In the genomic region with DNA sequence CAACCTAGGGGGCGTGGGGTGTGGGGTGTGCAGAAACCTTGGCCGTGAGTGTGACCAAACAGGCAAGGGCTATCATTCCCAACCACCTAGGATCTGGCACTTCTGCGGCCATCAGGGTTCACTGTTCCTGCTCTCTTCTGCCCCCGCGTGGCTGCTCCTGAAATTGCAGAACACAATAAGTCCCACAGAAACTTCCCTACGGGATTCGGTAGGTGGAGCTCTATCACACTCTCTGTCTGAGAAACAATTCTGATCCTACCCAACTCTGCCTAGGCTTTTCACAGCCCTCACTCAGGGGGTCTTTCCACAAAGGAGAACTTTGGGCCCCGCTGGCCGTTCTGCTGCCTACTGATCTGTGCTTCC, we compare ENCODE assay signal across 8 mouse cellular contexts. TPM values are rescaled to one million over a fixed set of nuclear protein-coding genes. Genes with fewer than 3 reads are reported as not detected.
DNase-seq lines count a peak whose midpoint lies in the region; ATAC-seq lines count a peak whose summit lies in the region.

No protein-coding gene starts in this region.

- no peak overlapping the region for H3K27ac ChIP-seq in midbrain, embryonic 10.5 days (replicated peaks)
- H3K27ac ChIP-seq in midbrain, embryonic 13.5 days, result no peak overlapping the region

- no peak overlapping the region for H3K9ac ChIP-seq in midbrain, embryonic 13.5 days (replicated peaks)

- 6% methylated on average over 9 of the region's 9 CpGs for WGBS in midbrain, embryonic 10.5 days
- 4% methylated on average over 9 of the region's 9 CpGs for WGBS in midbrain, embryonic 13.5 days

- H3K27me3 ChIP-seq in midbrain, embryonic 10.5 days (ENCODE audit: low read depth, poor library complexity, severe bottlenecking), result no peaks in the 10 kb centered on the region
- H3K27me3 ChIP-seq in midbrain, embryonic 13.5 days, result no peaks in the 10 kb centered on the region

- intact Hi-C loops in left cerebral cortex, postnatal 10 days (cut with DNase I), result loop anchor here (5.0 kb wide), 2 partner anchors 48 to 67 kb away; partner anchors contain the start of gene Ggt5

- no peak for ATAC-seq in midbrain, embryonic 13.5 days
- peak; percentile 81 for ATAC-seq in inflammation-experienced regulatory T-cells, adult 6 months

- no peaks in the 10 kb centered on the region for H3K9me3 ChIP-seq in midbrain, embryonic 10.5 days (replicated peaks)
- no peaks in the 10 kb centered on the region for H3K9me3 ChIP-seq in midbrain, embryonic 13.5 days

- no peaks in the 10 kb centered on the region for H3K36me3 ChIP-seq in midbrain, embryonic 10.5 days
- no peaks in the 10 kb centered on the region for H3K36me3 ChIP-seq in midbrain, embryonic 13.5 days

- no peak overlapping the region for H3K4me3 ChIP-seq in midbrain, embryonic 10.5 days
- H3K4me3 ChIP-seq in midbrain, embryonic 13.5 days (replicated peaks), result no peak overlapping the region

- H3K4me2 ChIP-seq in midbrain, embryonic 13.5 days (replicated peaks), result no peak overlapping the region

- peaks cover 11% of the 10 kb centered on the region; the same call in 1 of the 2 replicates for H3K4me1 ChIP-seq in midbrain, embryonic 10.5 days
- H3K4me1 ChIP-seq in midbrain, embryonic 13.5 days (replicated peaks), result no peaks in the 10 kb centered on the region

- peak; percentile 82 for DNase-seq in midbrain, embryonic 10.5 days (ENCODE audit: low spot score)
- peak; percentile 95 for DNase-seq in cerebellum, adult 9-10 months
- peak; percentile 68 to 95 for DNase-seq in frontal cortex, adult 2 months (ENCODE audit: extremely low spot score in 1 of 2, low spot score in 1 of 2)
- peak; percentile 69 to 72 for DNase-seq in left cerebral cortex, postnatal 10 days (ENCODE audit: extremely low spot score in 1 of 2, low spot score in 2 of 2)
- DNase-seq in mesoderm, embryonic 11.5 days (ENCODE audit: low read depth, low spot score), result peak; percentile 83
- peak; percentile 67 to 78 for DNase-seq in spleen, postnatal 36 days (ENCODE audit: low spot score in 2 of 2)

RNA-seq across cellular contexts. Expression of gene Susd2, which starts 8.1 kb away (rescaled TPM):
- polyA plus RNA-seq in midbrain, embryonic 10.5 days (2016; fragmentation: Nextera tagmentation; extraction: Ambion mirVana), result 1.6 and 1.9 TPM in 2 replicates
- 2.0 and 2.3 TPM in 2 replicates for polyA plus RNA-seq in midbrain, embryonic 13.5 days (2015; fragmentation: Nextera tagmentation; extraction: Ambion mirVana)
- 10.3 and 11.7 TPM in 2 replicates for polyA plus RNA-seq in frontal cortex, adult 2 months (2012; rRNA removed)
- 10 to 100 TPM; 12.4 to 23.2 (median 19.2) TPM for polyA plus RNA-seq in inflammation-experienced regulatory T-cells, adult 6 months (2017; shearing (Covaris generic))
- 1 to 10 TPM; 3.5 to 3.8 TPM for total RNA-seq in left cerebral cortex, postnatal 10 days (2021)

RNA-seq across cellular contexts. Expression of gene Ggt5, which starts 46.5 kb away (rescaled TPM):
- 0.56 and 1.2 TPM in 2 replicates for polyA plus RNA-seq in midbrain, embryonic 10.5 days (2016; fragmentation: Nextera tagmentation; extraction: Ambion mirVana)
- polyA plus RNA-seq in midbrain, embryonic 13.5 days (2015; fragmentation: Nextera tagmentation; extraction: Ambion mirVana), result 1.9 and 2.4 TPM in 2 replicates
- polyA plus RNA-seq in frontal cortex, adult 2 months (2012; rRNA removed), result 3.2 and 4.7 TPM in 2 replicates
- polyA plus RNA-seq in inflammation-experienced regulatory T-cells, adult 6 months (2017; shearing (Covaris generic)), result under 1 TPM; 0.29 to 0.45 (median 0.42) TPM
- total RNA-seq in left cerebral cortex, postnatal 10 days (2021), result 1 to 10 TPM; 2.6 to 3.3 TPM
